Mouse (Mus musculus): ENCODE measurements around the gene Slc25a17. TPM values are rescaled to one million over a fixed set of nuclear protein-coding genes. Genes with fewer than 3 reads are reported as not detected.

The Slc25a17 gene
- polyA plus RNA-seq, 1 experiment from 2014 or later: 104 TPM

DNA sequence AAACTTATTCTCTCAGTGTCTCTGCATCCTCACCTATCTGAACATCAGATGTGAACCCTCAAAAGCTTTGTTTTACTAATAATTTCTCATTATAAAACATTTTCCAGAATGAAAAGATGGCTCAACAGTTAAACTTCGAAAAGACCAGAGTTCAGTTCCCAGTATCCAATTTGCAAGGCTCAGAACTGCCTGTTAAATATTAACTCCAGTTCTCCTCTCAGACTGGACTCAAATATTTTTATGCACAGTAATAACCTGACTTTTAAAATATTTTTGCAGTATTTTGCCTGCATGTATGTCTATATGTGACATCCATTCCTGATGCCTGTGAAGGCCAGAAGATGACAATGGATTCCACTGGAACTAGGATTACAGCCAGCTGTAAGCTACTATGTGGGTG lies 8.0 kb upstream of the Slc25a17 start:
- H3K27ac ChIP-seq: no peak overlapping the region
- H3K4me3 ChIP-seq (replicated peaks): no peak overlapping the region
- no peak overlapping the region for H3K4me2 ChIP-seq
- H3K9ac ChIP-seq: no peak overlapping the region
- ATAC-seq (ENCODE audit: low FRiP score): no peak
- no peaks in the 10 kb centered on the region for H3K9me3 ChIP-seq
- 91% methylated on average over 1 of the region's 1 CpGs for WGBS
- H3K4me1 ChIP-seq: no peaks in the 10 kb centered on the region
- peaks cover 85% of the 10 kb centered on the region for H3K36me3 ChIP-seq (replicated peaks)
- H3K27me3 ChIP-seq: no peaks in the 10 kb centered on the region

DNA sequence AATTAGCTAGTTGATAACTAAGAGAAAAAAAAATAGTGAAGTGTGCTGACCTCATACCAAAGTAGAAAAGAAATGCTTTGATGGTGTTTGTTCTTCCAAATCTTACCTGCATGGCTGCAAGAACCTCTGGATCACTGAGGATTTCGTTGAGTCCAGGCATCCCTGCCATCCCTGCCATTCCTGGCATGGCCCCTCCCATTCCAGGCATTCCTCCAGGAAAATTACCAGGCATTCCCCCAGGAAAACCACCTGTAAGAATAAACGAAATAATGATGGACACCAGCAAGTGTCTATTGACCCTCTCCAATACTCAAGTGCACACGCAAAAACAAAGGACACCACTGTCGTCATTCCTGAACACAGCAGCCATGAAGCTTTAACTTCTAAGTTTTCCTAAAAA lies 5.6 kb upstream of the Slc25a17 start:
- ATAC-seq (ENCODE audit: low FRiP score): no peak
- H3K9ac ChIP-seq: no peak overlapping the region
- peaks cover 4% of the 10 kb centered on the region; the same call in 1 of the 2 replicates for H3K4me1 ChIP-seq
- no peaks in the 10 kb centered on the region for H3K27me3 ChIP-seq
- no peak overlapping the region for H3K27ac ChIP-seq
- no peak overlapping the region for H3K4me2 ChIP-seq
- H3K9me3 ChIP-seq: no peaks in the 10 kb centered on the region
- H3K36me3 ChIP-seq (replicated peaks): peaks cover 74% of the 10 kb centered on the region
- no peak overlapping the region for H3K4me3 ChIP-seq (replicated peaks)
- 87% methylated on average over 4 of the region's 4 CpGs for WGBS

DNA sequence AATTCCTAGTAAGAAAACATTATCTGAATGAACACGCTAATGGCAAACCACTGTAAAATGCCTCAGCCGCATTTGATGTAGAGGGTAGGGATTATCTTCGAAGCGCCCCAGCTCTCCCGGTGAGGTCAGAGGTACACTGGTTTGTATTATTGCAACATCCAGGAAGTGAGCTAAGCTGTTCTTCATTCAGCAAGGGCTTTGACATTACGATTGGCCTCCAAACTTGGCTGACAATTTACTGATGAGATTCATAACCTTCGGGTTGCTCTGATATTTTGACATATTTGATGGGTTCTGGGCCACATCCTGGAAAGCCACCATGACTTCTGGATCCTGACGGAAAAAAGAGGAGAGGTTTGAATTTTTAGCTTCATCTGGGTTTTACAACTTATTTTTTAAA lies 4.6 kb upstream of the Slc25a17 start:
- Histone ChIP-seq H3K4me1 (peaks cover 9% of the 10 kb centered on the region), H3K9ac (no peak overlapping the region), H3K9me3 (no peaks in the 10 kb centered on the region), H3K36me3 (replicated peaks) (peaks cover 64% of the 10 kb centered on the region), H3K4me2 (no peak overlapping the region), H3K27me3 (no peaks in the 10 kb centered on the region), H3K4me3 (replicated peaks) (no peak overlapping the region), H3K27ac (no peak overlapping the region)
- WGBS: 92% methylated on average over 8 of the region's 8 CpGs
- ATAC-seq (ENCODE audit: low FRiP score): no peak

DNA sequence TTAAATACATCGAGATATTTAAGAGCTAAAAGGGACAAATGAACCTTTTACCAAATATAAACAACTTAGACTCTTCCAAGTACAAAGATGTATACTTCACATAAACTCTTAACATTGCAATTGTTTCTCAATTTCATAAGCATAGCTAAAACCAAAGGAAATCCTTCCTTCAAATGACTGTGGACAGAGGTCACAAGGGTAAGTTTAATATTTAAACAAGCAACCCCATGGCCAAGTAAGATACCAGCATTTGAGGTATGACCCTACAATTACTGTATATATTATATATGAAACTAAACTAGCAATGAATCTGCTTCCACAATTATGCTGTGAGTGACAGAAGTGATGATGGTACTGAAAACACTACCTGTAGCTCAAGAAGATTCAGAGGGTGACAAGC lies 3.7 kb upstream of the Slc25a17 start:
- H3K4me2 ChIP-seq: no peak overlapping the region
- no peak overlapping the region for H3K9ac ChIP-seq
- no peak overlapping the region for H3K4me3 ChIP-seq (replicated peaks)
- H3K9me3 ChIP-seq: no peaks in the 10 kb centered on the region
- peaks cover 19% of the 10 kb centered on the region for H3K4me1 ChIP-seq
- peaks cover 54% of the 10 kb centered on the region for H3K36me3 ChIP-seq (replicated peaks)
- no peak for ATAC-seq (ENCODE audit: low FRiP score)
- no peak overlapping the region for H3K27ac ChIP-seq
- WGBS: 95% methylated on average over 1 of the region's 1 CpGs
- H3K27me3 ChIP-seq: no peaks in the 10 kb centered on the region

DNA sequence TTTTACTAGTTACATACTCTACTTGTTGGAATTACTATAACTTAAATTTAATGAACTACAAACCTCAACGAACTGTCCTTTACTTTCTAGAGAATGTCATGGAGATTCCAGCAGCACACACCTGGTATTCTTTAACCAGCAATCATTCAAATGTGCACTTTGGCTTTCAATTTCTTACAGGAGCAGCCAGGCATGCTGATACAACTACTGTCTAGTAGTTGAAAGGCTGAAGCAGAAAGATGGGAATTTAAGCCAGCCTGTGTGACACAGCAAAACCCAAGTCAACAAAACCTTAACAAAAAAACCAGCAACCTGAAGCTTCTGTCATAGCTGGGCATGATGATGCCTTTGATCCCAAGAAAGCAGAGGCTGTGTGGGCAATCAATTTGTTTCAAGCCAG lies 1.9 kb upstream of the Slc25a17 start:
- Histone ChIP-seq H3K4me1 (peaks cover 29% of the 10 kb centered on the region), H3K4me2 (no peak overlapping the region), H3K9ac (no peak overlapping the region), H3K27ac (no peak overlapping the region), H3K27me3 (no peaks in the 10 kb centered on the region), H3K9me3 (no peaks in the 10 kb centered on the region), H3K36me3 (replicated peaks) (peaks cover 40% of the 10 kb centered on the region), H3K4me3 (replicated peaks) (no peak overlapping the region)
- no peak for ATAC-seq (ENCODE audit: low FRiP score)
- 86% methylated on average over 1 of the region's 1 CpGs for WGBS

DNA sequence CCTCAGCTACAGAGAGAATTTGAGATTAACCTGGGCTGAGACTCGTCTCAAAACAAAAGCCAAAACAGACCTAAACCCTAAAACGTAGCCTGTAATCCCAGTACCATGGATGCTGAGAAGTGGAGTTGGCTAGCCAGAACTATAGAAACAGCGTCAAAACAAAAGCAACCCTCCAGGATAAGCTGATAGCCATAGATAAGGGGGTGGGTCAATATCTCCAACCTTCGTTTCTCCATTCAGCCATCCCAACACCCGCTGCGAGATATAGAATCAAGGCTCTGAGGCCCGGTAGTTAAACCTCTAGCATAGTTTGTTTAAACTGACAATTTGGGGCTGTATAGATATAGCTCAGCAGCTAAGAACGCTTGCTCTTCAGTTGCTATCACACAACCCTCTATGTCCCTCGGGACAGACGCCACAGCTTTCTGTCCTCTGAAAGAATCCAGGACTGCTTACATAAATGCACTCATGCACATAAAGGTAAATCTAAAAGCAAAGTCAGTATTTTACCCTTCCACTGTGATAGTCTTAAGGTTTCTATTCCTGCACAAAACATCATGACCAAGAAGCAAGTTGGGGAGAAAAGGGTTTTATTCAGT lies 904 bp upstream of the Slc25a17 start:
- H3K36me3 ChIP-seq (replicated peaks): peaks cover 30% of the 10 kb centered on the region
- H3K4me1 ChIP-seq: peaks cover 37% of the 10 kb centered on the region
- no peaks in the 10 kb centered on the region for H3K9me3 ChIP-seq
- ATAC-seq (ENCODE audit: low FRiP score): no peak
- H3K4me2 ChIP-seq: peak overlapping the region; percentile 81
- H3K9ac ChIP-seq: no peak overlapping the region
- H3K27ac ChIP-seq: peak overlapping the region; percentile 59; the same call in 1 of the 2 replicates
- 45% methylated on average over 10 of the region's 10 CpGs for WGBS
- H3K4me3 ChIP-seq (replicated peaks): no peak overlapping the region
- H3K27me3 ChIP-seq: no peaks in the 10 kb centered on the region

DNA sequence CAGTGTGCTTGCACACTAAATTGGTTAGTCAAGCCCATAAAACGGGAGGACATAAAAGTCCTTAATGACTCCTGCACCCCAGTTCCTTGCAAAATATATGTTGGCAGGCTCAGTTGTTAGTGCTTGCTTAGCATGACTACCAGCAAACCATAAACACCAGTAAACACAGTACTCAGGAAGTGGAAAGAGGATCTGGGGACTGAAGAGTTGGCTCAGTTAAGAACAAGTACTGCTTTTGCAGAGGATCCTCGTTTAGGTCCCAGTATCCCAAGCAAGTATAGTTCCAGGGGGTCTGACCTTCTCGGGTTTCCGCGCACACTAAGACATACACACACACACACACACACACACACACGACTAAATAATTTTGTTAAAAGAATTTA lies 401 bp upstream of the Slc25a17 start:
- Histone ChIP-seq H3K36me3 (replicated peaks) (peaks cover 25% of the 10 kb centered on the region), H3K4me2 (peak overlapping the region; percentile 81), H3K4me1 (peaks cover 37% of the 10 kb centered on the region), H3K27me3 (no peaks in the 10 kb centered on the region), H3K9me3 (no peaks in the 10 kb centered on the region), H3K27ac (peak overlapping the region; percentile 59; the same call in 1 of the 2 replicates), H3K9ac (no peak overlapping the region), H3K4me3 (replicated peaks) (peak overlapping the region; percentile 65)
- no peak for ATAC-seq (ENCODE audit: low FRiP score)
- WGBS: 46% methylated on average over 6 of the region's 6 CpGs

DNA sequence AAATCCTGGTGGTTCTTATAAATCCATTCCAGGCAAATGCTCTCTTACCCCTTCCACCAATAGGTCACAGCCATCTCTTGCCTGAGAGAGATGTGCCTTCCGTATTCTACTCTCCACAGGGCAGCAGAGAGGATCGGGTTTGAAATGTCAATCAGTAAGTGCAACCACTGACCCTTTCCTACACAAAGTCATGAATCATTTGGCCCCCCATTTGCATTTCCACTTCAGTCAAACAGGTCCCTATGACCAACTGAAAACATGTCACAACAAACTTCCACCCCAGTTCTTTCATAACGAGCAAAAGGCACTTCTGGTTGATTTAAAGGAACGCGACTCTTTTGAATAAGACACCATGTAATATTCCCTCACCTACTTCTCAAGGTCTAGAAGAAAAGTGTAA lies 1.2 kb downstream of the Slc25a17 start:
- Histone ChIP-seq H3K4me2 (peak overlapping the region; percentile 81), H3K9me3 (no peaks in the 10 kb centered on the region), H3K27me3 (no peaks in the 10 kb centered on the region), H3K36me3 (replicated peaks) (peaks cover 13% of the 10 kb centered on the region; the same call in 1 of the 2 replicates), H3K4me1 (peaks cover 37% of the 10 kb centered on the region), H3K27ac (no peak overlapping the region), H3K9ac (no peak overlapping the region), H3K4me3 (replicated peaks) (no peak overlapping the region)
- no peak for ATAC-seq (ENCODE audit: low FRiP score)
- 87% methylated on average over 5 of the region's 5 CpGs for WGBS

DNA sequence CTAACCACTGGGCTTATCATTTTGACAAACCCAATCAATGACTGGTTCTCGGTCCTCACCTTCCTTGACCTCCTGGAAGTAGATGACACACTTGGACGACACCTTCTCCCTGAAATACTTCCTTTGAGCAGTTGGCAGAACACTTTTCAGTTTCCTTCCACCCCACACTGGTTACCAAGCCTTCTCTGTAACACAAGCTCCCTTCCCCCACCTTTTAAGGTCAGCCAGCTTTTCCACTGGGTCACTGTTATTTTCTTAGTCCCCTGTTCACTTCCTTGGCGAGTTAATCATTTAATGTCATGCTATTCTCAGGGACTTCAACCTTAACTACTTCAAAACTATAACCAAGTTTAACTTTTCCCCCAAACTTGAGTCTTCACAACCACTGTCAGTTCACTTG lies 1.7 kb downstream of the Slc25a17 start:
- Histone ChIP-seq H3K4me3 (replicated peaks) (no peak overlapping the region), H3K27ac (no peak overlapping the region), H3K36me3 (replicated peaks) (0 out of 2 replicates have a peak, but pooled peaks cover 10% of the 10 kb centered on the region), H3K4me1 (peaks cover 37% of the 10 kb centered on the region), H3K27me3 (no peaks in the 10 kb centered on the region), H3K4me2 (no peak overlapping the region), H3K9me3 (no peaks in the 10 kb centered on the region), H3K9ac (no peak overlapping the region)
- WGBS: 88% methylated on average over 3 of the region's 3 CpGs
- ATAC-seq (ENCODE audit: low FRiP score): no peak

DNA sequence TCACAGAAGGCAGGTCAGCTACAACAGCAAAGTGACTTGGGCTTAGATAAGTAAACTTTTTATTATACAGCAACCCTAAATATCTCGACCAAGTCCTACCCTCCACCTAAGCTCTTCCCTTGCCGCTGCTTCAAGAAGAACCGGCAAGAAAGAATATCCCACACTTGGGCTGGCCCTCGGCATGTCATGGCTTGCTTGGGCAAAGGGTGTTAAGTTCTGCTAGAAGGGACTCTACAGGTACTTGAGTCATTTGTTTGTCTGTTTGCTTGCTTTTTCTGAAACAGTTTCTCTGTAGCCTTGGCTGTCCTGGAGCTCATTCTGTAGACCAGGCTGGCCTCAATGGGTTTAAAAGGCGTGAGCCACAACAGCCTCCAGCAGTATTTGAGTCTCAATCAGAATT lies 3.7 kb downstream of the Slc25a17 start:
- 51% methylated on average over 5 of the region's 5 CpGs for WGBS

DNA sequence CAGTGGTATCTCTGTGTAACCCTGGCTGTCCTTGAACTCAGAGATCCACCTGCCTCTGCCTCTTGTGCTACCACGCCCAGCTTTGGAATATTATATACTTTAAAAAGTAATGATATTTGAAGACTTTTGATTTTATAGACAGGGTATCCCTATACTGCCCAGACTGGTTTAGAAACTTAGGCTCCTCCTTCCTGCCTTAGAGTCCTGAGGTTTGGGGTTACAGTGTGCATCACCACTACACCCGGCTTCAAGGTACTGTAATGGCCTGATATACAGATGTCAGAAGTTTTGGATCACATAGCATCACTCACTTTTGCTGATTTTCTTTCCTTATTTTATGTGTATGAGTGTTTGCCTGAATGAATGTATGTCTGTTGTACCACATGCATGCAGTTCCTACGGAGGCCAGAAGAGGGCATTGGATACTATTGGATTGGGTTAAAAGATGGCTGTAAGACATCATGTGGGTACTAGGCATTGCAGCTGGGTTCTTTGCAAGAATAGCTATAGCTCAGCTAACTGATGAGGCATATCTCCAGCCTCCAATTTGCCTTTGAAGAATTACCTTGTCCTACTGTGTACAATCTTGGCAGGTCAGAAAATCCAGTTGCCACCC lies 5.4 kb downstream of the Slc25a17 start:
- Histone ChIP-seq H3K36me3 (replicated peaks) (no peaks in the 10 kb centered on the region), H3K27me3 (no peaks in the 10 kb centered on the region), H3K27ac (no peak overlapping the region), H3K4me2 (no peak overlapping the region), H3K4me1 (peaks cover 28% of the 10 kb centered on the region), H3K9me3 (no peaks in the 10 kb centered on the region), H3K4me3 (replicated peaks) (no peak overlapping the region), H3K9ac (no peak overlapping the region)
- no peak for ATAC-seq (ENCODE audit: low FRiP score)
- WGBS: 66% methylated on average over 3 of the region's 3 CpGs

More for the DNA sequence above, 3.7 kb downstream of the Slc25a17 start:
- no peaks in the 10 kb centered on the region for H3K27me3 ChIP-seq
- no peak overlapping the region for H3K27ac ChIP-seq
- no peaks in the 10 kb centered on the region for H3K9me3 ChIP-seq
- no peak overlapping the region for H3K4me2 ChIP-seq
- no peak overlapping the region for H3K9ac ChIP-seq
- H3K4me3 ChIP-seq (replicated peaks): no peak overlapping the region
- H3K4me1 ChIP-seq: peaks cover 37% of the 10 kb centered on the region
- no peak for ATAC-seq (ENCODE audit: low FRiP score)
- H3K36me3 ChIP-seq (replicated peaks): no peaks in the 10 kb centered on the region

DNA sequence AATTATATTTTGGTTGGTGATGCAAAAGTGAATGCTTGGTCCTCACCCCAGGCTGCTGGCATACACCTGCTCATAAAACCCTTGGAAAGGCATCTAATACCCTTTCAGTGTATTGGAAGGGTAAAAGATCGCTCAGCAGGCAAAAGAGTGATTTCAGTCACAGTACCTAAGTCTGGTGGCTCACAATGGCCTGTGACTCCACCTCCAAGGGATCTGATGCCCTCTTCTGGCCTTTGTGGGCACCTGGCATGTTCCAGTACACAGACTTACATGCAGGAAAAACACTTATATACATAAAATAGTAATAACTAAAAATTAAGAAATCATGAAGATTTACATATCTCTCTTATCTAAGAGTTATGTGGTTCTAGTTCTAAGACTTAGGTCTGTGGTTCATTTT lies 8.0 kb downstream of the Slc25a17 start:
- 81% methylated on average over 1 of the region's 1 CpGs for WGBS
- Histone ChIP-seq H3K27ac (no peak overlapping the region), H3K4me1 (peaks cover 10% of the 10 kb centered on the region; the same call in 1 of the 2 replicates), H3K27me3 (no peaks in the 10 kb centered on the region), H3K9ac (no peak overlapping the region), H3K4me2 (no peak overlapping the region), H3K9me3 (no peaks in the 10 kb centered on the region), H3K4me3 (replicated peaks) (no peak overlapping the region), H3K36me3 (replicated peaks) (no peaks in the 10 kb centered on the region)
- ATAC-seq (ENCODE audit: low FRiP score): no peak

DNA sequence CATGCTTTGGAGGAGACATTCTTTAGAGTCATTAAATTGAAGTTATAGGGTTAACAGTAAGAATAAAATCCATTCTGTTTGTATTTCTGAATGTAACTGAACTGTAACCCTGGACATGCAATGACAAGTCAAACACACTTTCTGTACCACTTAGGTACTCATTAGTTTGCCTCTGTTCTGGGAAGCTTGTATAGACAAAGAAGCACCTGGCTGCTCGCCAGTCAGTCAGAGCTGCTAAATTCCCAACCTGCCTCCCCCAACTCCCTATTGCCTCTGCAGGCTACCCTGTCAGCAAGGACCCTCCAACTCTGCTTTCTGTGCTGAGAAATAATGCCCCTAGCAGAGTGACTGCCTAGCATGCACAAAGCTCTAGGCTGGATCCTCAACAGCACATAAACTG lies 10.2 kb downstream of the Slc25a17 start:
- ATAC-seq (ENCODE audit: low FRiP score): no peak
- 52% methylated on average over 1 of the region's 1 CpGs for WGBS
- Histone ChIP-seq H3K9me3 (no peaks in the 10 kb centered on the region), H3K9ac (no peak overlapping the region), H3K4me3 (replicated peaks) (no peak overlapping the region), H3K4me1 (no peaks in the 10 kb centered on the region), H3K4me2 (no peak overlapping the region), H3K27ac (peak overlapping the region; percentile 47; the same call in 1 of the 2 replicates), H3K27me3 (no peaks in the 10 kb centered on the region), H3K36me3 (replicated peaks) (no peaks in the 10 kb centered on the region)

Data from forebrain, embryonic 12.5 days (tissue).